Mouse (Mus musculus) heart, postnatal 0 days (tissue): ENCODE measurements around the gene Tyw5.
A peak's percentile ranks its signal among the peaks of the same experiment; 100 is the strongest.

ENCODE experiments used
- CTCF ChIP-seq: IDR thresholded peaks from 2 replicates; pipeline ENCODE4 v1.5.1; 2016; ENCODE audit warnings: antibody characterized with exemption, control low read depth, low read depth
- EP300 ChIP-seq: IDR thresholded peaks from 2 replicates; pipeline ENCODE4 v1.6.1; 2016; ENCODE audit warnings: antibody characterized with exemption, low read depth

DNA sequence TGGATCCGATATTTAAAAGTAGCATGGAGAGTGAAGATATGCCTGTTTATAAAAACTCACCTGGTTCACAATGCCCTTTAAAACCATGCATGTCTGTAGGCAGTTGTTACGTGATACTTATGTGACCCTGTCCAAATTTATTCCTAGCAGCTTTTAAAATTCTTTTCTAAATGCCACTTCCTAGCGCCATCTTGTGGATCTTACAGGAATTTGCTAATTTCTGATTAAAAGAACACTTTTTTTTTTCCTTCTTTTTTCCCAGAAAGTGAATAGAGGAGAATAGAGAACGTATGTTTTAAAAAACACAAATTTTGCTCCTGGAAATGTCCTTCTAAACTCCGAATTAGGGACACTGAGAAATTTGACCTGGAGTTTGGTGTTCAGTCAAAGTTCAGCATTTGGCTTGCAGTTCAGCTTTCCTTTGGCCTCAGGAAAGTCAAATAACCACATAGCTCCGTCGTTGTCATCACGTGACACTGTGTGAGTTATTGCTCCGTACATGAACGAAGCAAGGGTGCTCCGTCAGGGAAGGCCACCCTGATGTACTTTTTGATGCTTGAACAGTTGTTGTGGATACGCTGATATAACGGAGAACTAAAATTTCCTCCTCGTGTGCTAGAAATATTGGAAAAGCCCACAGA lies 67.6 kb downstream of the Tyw5 start:
- TF ChIP-seq CTCF: peak; percentile 51
- TF ChIP-seq EP300: no peak
